Mouse (Mus musculus) megakaryocyte, embryonic 14.5 days (primary cell): ENCODE results near the gene Zfp280d. TPM values are rescaled to one million over a fixed set of nuclear protein-coding genes. Genes with fewer than 3 reads are reported as not detected.

Experiments
- H3K27me3 ChIP-seq: replicated peaks from 2 replicates; pipeline ENCODE3; 2012; ENCODE audit warnings: inconsistent platforms
- H3K36me3 ChIP-seq: replicated peaks from 2 replicates; pipeline ENCODE3; 2012; ENCODE audit warnings: low read length, inconsistent platforms, mixed read lengths
- H3K4me1 ChIP-seq: 2 replicates; pipeline ENCODE4 v1.6.1; 2012; ENCODE audit warnings: inconsistent platforms
- H3K4me3 ChIP-seq: replicated peaks from 2 replicates; pipeline ENCODE3; 2012; ENCODE audit warnings: moderate library complexity, mild to moderate bottlenecking, inconsistent platforms
- H3K9me3 ChIP-seq: 2 replicates; pipeline ENCODE4 v1.6.1; 2012; ENCODE audit warnings: inconsistent platforms
- FLI1 ChIP-seq: IDR thresholded peaks from 2 replicates; pipeline ENCODE4 v1.6.1; 2012; ENCODE audit warnings: low read length, inconsistent platforms, mixed read lengths
- GATA1 ChIP-seq: IDR thresholded peaks from 3 replicates; pipeline ENCODE4 v1.6.1; 2012; ENCODE audit warnings: mixed read lengths, low read length, inconsistent platforms, borderline replicate concordance
- polyA plus RNA-seq: library from polyadenylated mRNA; stranded (reverse); fragments of >175 nt; gene quantifications from 2 replicates; pipeline ENCODE4 v1.2.3, GENCODE M21; 2012; ENCODE audit warnings: low replicate concordance; ENCODE audit not compliant: insufficient read depth

Zfp280d gene
- polyA plus RNA-seq, 1 experiment: 1.1 TPM

GRCm38 (mm10) chr9:72275101-72275978, 680 bp downstream of the Zfp280d start:
- TF ChIP-seq FLI1 (no peak), GATA1 (no peak)
- no peaks in the 10 kb centered on the region for H3K27me3 ChIP-seq
- peaks cover 5% of the 10 kb centered on the region for H3K36me3 ChIP-seq
- peak overlapping the region; percentile 97 for H3K4me3 ChIP-seq
- peaks cover 29% of the 10 kb centered on the region for H3K4me1 ChIP-seq
- peaks cover 13% of the 10 kb centered on the region for H3K9me3 ChIP-seq

GRCm38 (mm10) chr9:72275979-72276500, 1.4 kb downstream of the Zfp280d start:
- Histone ChIP-seq H3K27me3 (no peaks in the 10 kb centered on the region), H3K36me3 (peaks cover 6% of the 10 kb centered on the region), H3K4me3 (peak overlapping the region; percentile 97), H3K4me1 (peaks cover 34% of the 10 kb centered on the region), H3K9me3 (peaks cover 13% of the 10 kb centered on the region)
- no peak for TF ChIP-seq GATA1
- TF ChIP-seq FLI1: no peak

- peak overlapping the region; percentile 4 for H3K4me3 ChIP-seq
- H3K4me1 ChIP-seq: peaks cover 34% of the 10 kb centered on the region
- no peaks in the 10 kb centered on the region for H3K27me3 ChIP-seq
- H3K9me3 ChIP-seq: peaks cover 11% of the 10 kb centered on the region
- H3K36me3 ChIP-seq: peaks cover 12% of the 10 kb centered on the region
- TF ChIP-seq FLI1 (no peak), GATA1 (no peak)
Observed at GRCm38 (mm10) chr9:72276941-72277340, 2.3 kb downstream of the Zfp280d start.

- TF ChIP-seq GATA1 (no peak), FLI1 (no peak)
- H3K4me3 ChIP-seq: no peak overlapping the region
- peaks cover 7% of the 10 kb centered on the region for H3K36me3 ChIP-seq
- H3K27me3 ChIP-seq: no peaks in the 10 kb centered on the region
- peaks cover 30% of the 10 kb centered on the region for H3K4me1 ChIP-seq
- H3K9me3 ChIP-seq: no peaks in the 10 kb centered on the region; the same call in 1 of the 2 replicates
Observed at GRCm38 (mm10) chr9:72279943-72280342, 5.3 kb downstream of the Zfp280d start.

GRCm38 (mm10) chr9:72287696-72288095, 13.0 kb downstream of the Zfp280d start:
- no peaks in the 10 kb centered on the region for H3K27me3 ChIP-seq
- peaks cover 13% of the 10 kb centered on the region for H3K36me3 ChIP-seq
- no peaks in the 10 kb centered on the region for H3K9me3 ChIP-seq
- no peak overlapping the region for H3K4me3 ChIP-seq
- TF ChIP-seq GATA1: no peak
- TF ChIP-seq FLI1: no peak
- peaks cover 52% of the 10 kb centered on the region for H3K4me1 ChIP-seq

- Histone ChIP-seq H3K4me1 (peaks cover 52% of the 10 kb centered on the region), H3K9me3 (no peaks in the 10 kb centered on the region), H3K27me3 (no peaks in the 10 kb centered on the region), H3K4me3 (peak overlapping the region; percentile 64), H3K36me3 (peaks cover 13% of the 10 kb centered on the region)
- no peak for TF ChIP-seq FLI1
- no peak for TF ChIP-seq GATA1
Observed at GRCm38 (mm10) chr9:72288210-72288609, 13.6 kb downstream of the Zfp280d start.

GRCm38 (mm10) chr9:72289094-72289493, 14.4 kb downstream of the Zfp280d start:
- peaks cover 13% of the 10 kb centered on the region for H3K36me3 ChIP-seq
- no peak for TF ChIP-seq FLI1
- TF ChIP-seq GATA1: no peak
- H3K4me1 ChIP-seq: peaks cover 52% of the 10 kb centered on the region
- H3K27me3 ChIP-seq: no peaks in the 10 kb centered on the region
- H3K4me3 ChIP-seq: no peak overlapping the region
- no peaks in the 10 kb centered on the region for H3K9me3 ChIP-seq

GRCm38 (mm10) chr9:72294076-72294475, 19.4 kb downstream of the Zfp280d start:
- H3K9me3 ChIP-seq: no peaks in the 10 kb centered on the region
- no peaks in the 10 kb centered on the region for H3K27me3 ChIP-seq
- no peak overlapping the region for H3K4me3 ChIP-seq
- H3K4me1 ChIP-seq: peaks cover 31% of the 10 kb centered on the region
- peaks cover 25% of the 10 kb centered on the region for H3K36me3 ChIP-seq
- TF ChIP-seq FLI1 (no peak), GATA1 (no peak)

GRCm38 (mm10) chr9:72309765-72310164, 35.1 kb downstream of the Zfp280d start:
- H3K27me3 ChIP-seq: no peaks in the 10 kb centered on the region
- no peaks in the 10 kb centered on the region for H3K9me3 ChIP-seq
- H3K36me3 ChIP-seq: peaks cover 61% of the 10 kb centered on the region
- H3K4me3 ChIP-seq: no peak overlapping the region
- TF ChIP-seq GATA1 (no peak), FLI1 (no peak)
- H3K4me1 ChIP-seq: no peaks in the 10 kb centered on the region

GRCm38 (mm10) chr9:72333221-72333620, 58.6 kb downstream of the Zfp280d start:
- TF ChIP-seq GATA1 (no peak), FLI1 (no peak)
- Histone ChIP-seq H3K4me1 (peaks cover 10% of the 10 kb centered on the region; the same call in 1 of the 2 replicates), H3K4me3 (no peak overlapping the region), H3K27me3 (no peaks in the 10 kb centered on the region), H3K9me3 (no peaks in the 10 kb centered on the region), H3K36me3 (peaks cover 59% of the 10 kb centered on the region)
